Mouse (Mus musculus) cortical plate, adult 2 months (tissue): Measurements from ENCODE around the gene Samd13. TPM values are rescaled to one million over a fixed set of nuclear protein-coding genes. Genes with fewer than 3 reads are reported as not detected.
A peak's percentile ranks its signal among the peaks of the same experiment; 100 is the strongest.

Source experiments
- H3K27ac ChIP-seq: fragments of 200-500 bp; 2 replicates; pipeline ENCODE4 v1.5.1; 2012; ENCODE audit warnings: low read length, control low read depth, inconsistent platforms; ENCODE audit not compliant: insufficient read depth
- H3K4me1 ChIP-seq: fragments of 200-500 bp; 2 replicates; pipeline ENCODE4 v1.6.1; 2011; ENCODE audit warnings: low read length; ENCODE audit not compliant: control insufficient read depth, insufficient read depth
- H3K4me3 ChIP-seq: fragments of 200-500 bp; 2 replicates; pipeline ENCODE4 v1.5.1; 2011; ENCODE audit warnings: mild to moderate bottlenecking, low read length, control low read depth; ENCODE audit not compliant: insufficient read depth
- CTCF ChIP-seq: fragments of 200-500 bp; IDR thresholded peaks from 2 replicates; pipeline ENCODE4 v1.5.1; 2011; ENCODE audit warnings: mild to moderate bottlenecking, control low read depth, low read length; ENCODE audit not compliant: insufficient read depth; ENCODE audit errors: extremely low read depth
- POLR2A ChIP-seq: fragments of 200-500 bp; IDR thresholded peaks from 2 replicates; pipeline ENCODE4 v1.6.1; 2011; ENCODE audit warnings: mild to moderate bottlenecking, low read length, control low read depth; ENCODE audit not compliant: insufficient read depth; ENCODE audit errors: extremely low read depth
- polyA plus RNA-seq: library from polyadenylated mRNA; depleted of rRNA; stranded (reverse); fragments of >200 nt; gene quantifications from 2 replicates; pipeline ENCODE4 v1.2.3, GENCODE M21; 2012; rRNA removed

Samd13 gene
- 0.42 and 0.54 TPM in 2 replicates for polyA plus RNA-seq

DNA sequence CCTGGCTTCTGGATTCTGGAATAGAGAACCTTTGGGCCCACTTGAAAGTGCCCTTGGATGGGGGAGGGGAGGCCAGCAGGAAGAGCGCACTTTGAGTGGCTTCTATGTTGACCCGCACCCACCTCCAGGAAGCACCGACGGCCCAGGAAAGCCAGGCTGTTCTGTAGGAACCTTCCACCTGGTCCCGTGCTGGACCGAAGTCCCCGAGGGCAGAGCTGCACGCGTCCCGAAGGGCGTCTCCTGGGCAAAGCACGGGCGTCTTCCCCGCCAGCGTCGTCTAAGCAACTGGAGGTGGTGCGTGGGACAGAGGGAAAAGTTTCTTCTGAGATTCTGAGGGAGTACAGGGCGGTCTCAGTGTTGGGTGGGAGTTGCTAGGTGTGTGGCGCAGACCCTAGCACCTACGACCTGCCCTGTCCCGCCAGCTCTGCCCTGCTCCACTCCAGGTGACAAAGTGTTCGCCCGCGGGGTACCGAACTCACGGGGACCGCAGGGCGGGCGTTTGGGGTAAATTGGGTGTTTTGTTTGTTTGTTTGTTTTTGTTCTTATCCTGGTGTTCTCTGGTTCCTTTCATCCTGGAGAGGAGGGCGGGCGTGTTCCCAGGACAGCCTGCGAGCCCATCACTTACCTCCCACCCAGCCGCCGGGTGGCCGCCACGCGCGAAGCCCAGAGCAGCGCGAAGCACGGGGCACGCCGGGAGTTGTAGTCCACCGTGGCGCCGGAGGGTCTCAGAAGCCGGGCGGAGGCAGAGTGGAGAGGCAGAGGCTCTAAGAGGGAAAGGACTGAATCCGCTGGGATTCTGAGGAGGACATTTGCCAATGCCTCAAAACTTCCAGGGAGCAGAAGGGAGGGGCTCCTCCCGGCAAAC lies at the start of gene Samd13:
Gene Samd13 (minus strand): TSS at position 782 of the 865 bp plus-strand sequence.
- Histone ChIP-seq H3K27ac (no peak within 1 kb of the TSS), H3K4me3 (peak within 1 kb of the TSS; percentile 57), H3K4me1 (peaks cover 3% of the 10 kb centered on the region; the same call in 1 of the 2 replicates)
- TF ChIP-seq CTCF (no peak), POLR2A (no peak)

- Histone ChIP-seq H3K4me3 (no peak overlapping the region), H3K27ac (no peak overlapping the region), H3K4me1 (peaks cover 10% of the 10 kb centered on the region)
- TF ChIP-seq CTCF (no peak), POLR2A (no peak)
Observed at GRCm38 (mm10) chr3:146731499-146731898, 46.1 kb upstream of the Samd13 start.

- Histone ChIP-seq H3K4me3 (no peak overlapping the region), H3K4me1 (peaks cover 9% of the 10 kb centered on the region; the same call in 1 of the 2 replicates), H3K27ac (0 out of 2 replicates have a peak overlapping the region, but pooled peaks have one; percentile 54)
- TF ChIP-seq POLR2A (no peak), CTCF (no peak)
Observed at GRCm38 (mm10) chr3:146723037-146723436, 37.6 kb upstream of the Samd13 start.

DNA sequence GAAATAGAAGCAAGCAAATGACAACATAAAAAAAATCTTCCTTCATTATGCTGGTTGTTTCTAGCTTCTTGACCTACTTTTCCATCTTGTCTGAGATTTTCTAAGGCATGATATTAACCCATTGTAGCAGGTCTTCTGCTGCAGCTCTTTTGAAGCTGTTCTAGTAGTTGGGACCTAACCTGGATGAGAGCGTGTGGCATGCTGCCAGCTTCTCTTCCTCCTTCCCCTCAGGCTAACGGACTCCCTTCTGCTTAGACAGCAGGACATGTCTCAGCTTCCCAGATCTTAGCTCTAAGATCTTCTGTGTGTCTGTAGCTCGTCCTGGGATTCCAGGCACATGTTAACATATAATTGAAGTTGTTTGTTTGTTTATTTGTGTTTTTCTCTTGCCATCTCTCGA lies 34.3 kb upstream of the Samd13 start:
- Histone ChIP-seq H3K4me1 (peaks cover 9% of the 10 kb centered on the region; the same call in 1 of the 2 replicates), H3K4me3 (no peak overlapping the region), H3K27ac (no peak overlapping the region)
- TF ChIP-seq POLR2A (no peak), CTCF (no peak)

DNA sequence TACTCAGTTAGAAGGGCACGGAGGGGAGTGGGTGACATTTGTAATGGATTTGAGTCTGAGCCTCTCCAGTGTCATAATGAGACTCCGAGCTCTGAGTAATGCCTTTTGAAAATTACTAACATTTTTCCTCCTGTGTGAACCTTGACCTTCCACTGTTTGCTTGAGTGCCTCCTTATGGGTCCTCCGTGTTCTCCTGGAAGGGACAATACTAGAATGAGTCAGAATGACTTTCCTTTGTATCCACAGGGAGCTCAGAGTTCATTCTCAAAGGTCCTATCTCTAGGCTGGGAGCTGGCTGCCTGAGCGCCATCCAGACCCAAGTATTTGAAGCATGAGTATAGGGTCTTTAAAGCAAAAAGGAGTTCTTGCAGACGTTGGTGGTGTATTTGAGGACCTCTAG lies 32.9 kb upstream of the Samd13 start:
- Histone ChIP-seq H3K4me1 (peaks cover 7% of the 10 kb centered on the region; the same call in 1 of the 2 replicates), H3K4me3 (no peak overlapping the region), H3K27ac (no peak overlapping the region)
- TF ChIP-seq CTCF (no peak), POLR2A (no peak)

GRCm38 (mm10) chr3:146712305-146712704 lies 26.9 kb upstream of the Samd13 start:
- TF ChIP-seq POLR2A (no peak), CTCF (no peak)
- Histone ChIP-seq H3K4me3 (no peak overlapping the region), H3K4me1 (peaks cover 10% of the 10 kb centered on the region), H3K27ac (no peak overlapping the region)

- H3K27ac ChIP-seq = peak overlapping the region; percentile 94
- H3K4me1 ChIP-seq = peaks cover 10% of the 10 kb centered on the region
- no peak for TF ChIP-seq CTCF
- no peak for TF ChIP-seq POLR2A
- H3K4me3 ChIP-seq = no peak overlapping the region
Observed at GRCm38 (mm10) chr3:146711559-146711958, 26.2 kb upstream of the Samd13 start.

- peak overlapping the region; percentile 94 for H3K27ac ChIP-seq
- no peak for TF ChIP-seq POLR2A
- no peak for TF ChIP-seq CTCF
- peaks cover 10% of the 10 kb centered on the region for H3K4me1 ChIP-seq
- no peak overlapping the region for H3K4me3 ChIP-seq
Observed at GRCm38 (mm10) chr3:146711084-146711483, 25.7 kb upstream of the Samd13 start.

DNA sequence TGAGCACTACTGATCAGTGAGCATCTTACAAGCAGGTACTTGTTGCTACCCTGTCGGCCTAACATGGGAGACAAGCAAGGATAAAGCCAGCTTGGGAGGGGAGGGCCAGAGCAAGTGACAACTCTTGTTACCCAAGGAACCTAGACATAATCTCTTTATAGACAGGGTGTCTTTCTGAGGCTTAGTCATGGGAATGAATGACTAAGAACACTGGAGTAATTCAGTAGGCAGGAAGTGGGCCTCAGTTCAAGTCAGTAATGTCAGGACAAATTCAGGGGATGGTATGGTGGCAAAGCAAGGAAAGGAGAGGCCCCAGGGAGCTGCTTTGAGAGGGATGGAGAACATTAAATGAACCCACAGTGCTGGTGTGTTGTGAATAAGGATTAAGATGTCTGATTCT lies 23.7 kb upstream of the Samd13 start:
- Histone ChIP-seq H3K4me1 (peaks cover 10% of the 10 kb centered on the region), H3K4me3 (no peak overlapping the region), H3K27ac (no peak overlapping the region)
- TF ChIP-seq CTCF (no peak), POLR2A (no peak)

- Histone ChIP-seq H3K27ac (no peak overlapping the region), H3K4me1 (peaks cover 10% of the 10 kb centered on the region), H3K4me3 (no peak overlapping the region)
- TF ChIP-seq POLR2A (no peak), CTCF (no peak)
Observed at GRCm38 (mm10) chr3:146708381-146708780, 23.0 kb upstream of the Samd13 start.
